Mouse (Mus musculus) midbrain, embryonic 15.5 days (tissue): ENCODE data around the gene Myh11. TPM values are rescaled to one million over a fixed set of nuclear protein-coding genes. Genes with fewer than 3 reads are reported as not detected.

Experiments used
- ATAC-seq: fragments of 200-750 bp; cut with Nextera tagmentation; replicated peaks from 2 replicates; pipeline ENCODE4 v1.8.0; 2017; ENCODE audit warnings: moderate TSS enrichment
- H3K27ac ChIP-seq: fragments of 300-500 bp; sonication (generic); 2 replicates; pipeline ENCODE4 v1.5.1; 2015; ENCODE audit warnings: mild to moderate bottlenecking, inconsistent platforms
- H3K27me3 ChIP-seq: fragments of 300-500 bp; sonication (generic); replicated peaks from 2 replicates; pipeline ENCODE4 v1.6.1; 2015; ENCODE audit warnings: inconsistent platforms
- H3K36me3 ChIP-seq: fragments of 300-500 bp; sonication (generic); replicated peaks from 2 replicates; pipeline ENCODE4 v1.6.1; 2015; ENCODE audit warnings: inconsistent platforms
- H3K4me1 ChIP-seq: fragments of 300-500 bp; sonication (generic); 2 replicates; pipeline ENCODE4 v1.6.1; 2015; ENCODE audit warnings: inconsistent platforms
- H3K4me2 ChIP-seq: fragments of 300-500 bp; sonication (generic); 2 replicates; pipeline ENCODE4 v1.6.1; 2015; ENCODE audit warnings: inconsistent platforms, mild to moderate bottlenecking, moderate library complexity
- H3K4me3 ChIP-seq: fragments of 300-500 bp; sonication (generic); 2 replicates; pipeline ENCODE4 v1.5.1; 2015; ENCODE audit warnings: mild to moderate bottlenecking, inconsistent platforms
- H3K9ac ChIP-seq: fragments of 300-500 bp; sonication (generic); 2 replicates; pipeline ENCODE4 v1.6.1; 2015; ENCODE audit warnings: mild to moderate bottlenecking, inconsistent platforms
- H3K9me3 ChIP-seq: fragments of 300-500 bp; sonication (generic); 2 replicates; pipeline ENCODE4 v1.6.1; 2016; ENCODE audit warnings: inconsistent platforms
- WGBS: fragments of 180-500 bp; shearing (Covaris S2); methylation state at CpG from one replicate; pipeline ENCODE4 v1.1.7; 2015; ENCODE audit warnings: mixed read lengths; 5-methylcytosine and 5-hydroxymethylcytosine counted together
- polyA plus RNA-seq: library from polyadenylated mRNA; unstranded; fragments of >200 nt; fragmentation: Nextera tagmentation; extraction: Ambion mirVana; gene quantifications from 2 replicates; pipeline ENCODE4 v1.2.1, GENCODE M21; 2015

Myh11 gene
- polyA plus RNA-seq, 1 experiment from 2014 or later = 0.58 TPM

DNA sequence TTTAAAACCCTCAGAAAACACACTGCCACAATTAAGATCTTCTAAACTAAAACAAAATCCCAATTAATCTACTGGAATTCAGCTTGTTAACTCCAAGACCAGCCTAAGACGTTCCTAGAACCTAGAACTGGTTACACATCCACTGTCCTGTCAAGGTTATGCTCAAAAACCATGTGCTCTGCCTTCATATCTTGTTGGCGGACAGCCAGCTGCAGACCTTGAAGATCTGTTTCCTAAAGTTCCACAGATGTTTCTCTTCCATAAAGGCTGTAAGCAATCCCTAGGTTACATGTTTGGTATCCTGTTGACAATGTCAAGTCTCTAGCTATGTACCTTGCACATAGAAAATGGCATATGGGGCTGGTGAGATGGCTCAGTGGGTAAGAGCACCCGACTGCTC is 13.6 kb upstream of the Myh11 start:
- no peak for ATAC-seq
- H3K36me3 ChIP-seq = peaks cover 28% of the 10 kb centered on the region; the same call in 1 of the 2 replicates
- no peak overlapping the region for H3K27ac ChIP-seq
- no peak overlapping the region for H3K4me2 ChIP-seq
- H3K27me3 ChIP-seq = no peaks in the 10 kb centered on the region
- 94% methylated on average over 3 of the region's 3 CpGs for WGBS
- no peak overlapping the region for H3K9ac ChIP-seq
- no peaks in the 10 kb centered on the region for H3K4me1 ChIP-seq
- H3K4me3 ChIP-seq = no peak overlapping the region
- H3K9me3 ChIP-seq = no peaks in the 10 kb centered on the region

DNA sequence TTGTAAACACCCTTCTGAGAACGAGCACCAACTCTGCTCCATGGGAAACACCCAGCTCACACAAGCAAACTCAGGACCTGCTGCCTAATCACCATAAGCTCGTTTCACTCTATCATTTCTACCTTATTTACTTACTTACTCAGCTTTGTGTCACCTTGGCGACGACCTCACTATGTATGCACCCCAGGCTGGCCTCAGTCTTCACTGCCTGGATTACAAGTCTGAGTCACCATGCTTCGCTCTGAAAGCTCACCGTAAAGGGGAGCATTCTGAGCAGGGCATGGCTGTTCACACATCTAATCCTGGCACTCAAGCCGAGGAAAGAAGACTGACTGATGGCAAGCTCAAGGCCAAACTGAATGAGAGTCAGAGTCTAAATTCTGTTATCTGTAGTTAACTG is 12.5 kb upstream of the Myh11 start:
- H3K4me2 ChIP-seq = no peak overlapping the region
- H3K27me3 ChIP-seq = no peaks in the 10 kb centered on the region
- 71% methylated on average over 7 of the region's 7 CpGs for WGBS
- H3K27ac ChIP-seq = no peak overlapping the region
- no peaks in the 10 kb centered on the region for H3K9me3 ChIP-seq
- no peak overlapping the region for H3K4me3 ChIP-seq
- no peak for ATAC-seq
- no peak overlapping the region for H3K9ac ChIP-seq
- H3K36me3 ChIP-seq = peaks cover 34% of the 10 kb centered on the region; the same call in 1 of the 2 replicates
- no peaks in the 10 kb centered on the region for H3K4me1 ChIP-seq

DNA sequence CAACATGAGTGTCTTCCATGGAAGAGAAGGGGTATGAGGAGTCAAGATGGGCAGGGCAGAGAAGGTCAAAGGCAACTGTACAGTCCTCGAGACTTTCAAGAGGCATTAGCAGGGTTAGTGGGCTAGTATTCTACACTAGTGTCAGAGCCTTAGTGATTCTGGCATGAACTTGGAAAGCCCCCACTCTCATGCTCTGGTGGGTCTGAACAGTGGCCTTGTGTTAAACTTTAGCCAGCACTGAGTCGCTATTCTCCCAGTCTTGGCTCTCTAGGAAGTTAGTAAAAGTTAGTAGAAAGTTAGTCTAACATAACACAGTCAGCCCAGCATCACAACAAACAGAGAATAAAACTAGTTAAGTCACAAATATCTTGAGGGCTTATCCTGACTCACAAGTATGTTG is 12.0 kb upstream of the Myh11 start:
- no peaks in the 10 kb centered on the region for H3K9me3 ChIP-seq
- ATAC-seq = no peak
- H3K4me1 ChIP-seq = no peaks in the 10 kb centered on the region
- H3K4me2 ChIP-seq = no peak overlapping the region
- no peak overlapping the region for H3K4me3 ChIP-seq
- H3K27me3 ChIP-seq = no peaks in the 10 kb centered on the region
- H3K9ac ChIP-seq = no peak overlapping the region
- no peak overlapping the region for H3K27ac ChIP-seq
- H3K36me3 ChIP-seq = peaks cover 36% of the 10 kb centered on the region; the same call in 1 of the 2 replicates
- WGBS = 81% methylated on average over 2 of the region's 2 CpGs

DNA sequence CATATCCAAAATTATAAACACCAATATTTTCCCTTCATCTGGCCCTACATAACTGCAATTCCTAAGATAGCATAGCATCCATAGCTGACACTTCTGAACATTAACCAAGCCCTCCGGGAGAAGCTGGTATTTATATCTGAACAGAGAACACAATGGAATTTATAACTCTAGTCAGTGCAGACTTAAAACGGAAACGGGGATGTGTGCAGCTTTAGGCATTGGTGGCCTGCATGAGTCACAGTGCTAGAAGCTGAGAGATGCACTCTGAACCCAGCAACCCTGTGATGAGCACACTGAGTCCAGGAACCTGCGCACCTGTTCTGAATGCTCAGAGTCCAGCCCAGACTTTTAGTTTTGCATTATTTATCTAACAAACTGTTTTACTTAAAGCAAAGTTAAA is 7.3 kb upstream of the Myh11 start:
- H3K27ac ChIP-seq = no peak overlapping the region
- no peaks in the 10 kb centered on the region for H3K27me3 ChIP-seq
- H3K4me2 ChIP-seq = no peak overlapping the region
- peaks cover 23% of the 10 kb centered on the region; the same call in 1 of the 2 replicates for H3K36me3 ChIP-seq
- no peak overlapping the region for H3K4me3 ChIP-seq
- no peaks in the 10 kb centered on the region for H3K9me3 ChIP-seq
- no peak overlapping the region for H3K9ac ChIP-seq
- no peaks in the 10 kb centered on the region for H3K4me1 ChIP-seq
- WGBS = 95% methylated on average over 4 of the region's 4 CpGs
- no peak for ATAC-seq

DNA sequence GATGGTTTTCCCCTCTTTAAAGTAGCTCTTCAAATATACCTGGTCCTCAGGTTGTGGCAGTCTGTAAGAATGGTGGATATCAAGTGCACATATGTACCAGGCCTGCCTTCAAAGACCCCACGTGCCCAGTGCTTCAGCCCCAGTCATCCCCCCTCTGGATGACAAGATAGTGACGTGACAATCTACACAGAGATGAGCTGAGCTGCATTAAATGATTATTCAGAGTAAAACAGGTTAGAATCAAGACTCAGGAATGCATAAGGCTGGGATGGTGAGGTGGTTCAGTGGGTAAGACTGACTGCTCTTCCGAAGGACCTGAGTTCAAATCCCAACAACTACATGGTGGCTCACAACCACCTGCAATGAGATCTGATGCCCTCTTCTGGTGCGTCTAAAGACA is 6.6 kb upstream of the Myh11 start:
- Histone ChIP-seq H3K4me2 (no peak overlapping the region), H3K9ac (no peak overlapping the region), H3K4me1 (no peaks in the 10 kb centered on the region), H3K36me3 (peaks cover 23% of the 10 kb centered on the region; the same call in 1 of the 2 replicates), H3K27me3 (no peaks in the 10 kb centered on the region), H3K4me3 (no peak overlapping the region), H3K9me3 (no peaks in the 10 kb centered on the region), H3K27ac (no peak overlapping the region)
- no peak; the same call in 1 of the 2 replicates for ATAC-seq
- WGBS = 95% methylated on average over 4 of the region's 4 CpGs

DNA sequence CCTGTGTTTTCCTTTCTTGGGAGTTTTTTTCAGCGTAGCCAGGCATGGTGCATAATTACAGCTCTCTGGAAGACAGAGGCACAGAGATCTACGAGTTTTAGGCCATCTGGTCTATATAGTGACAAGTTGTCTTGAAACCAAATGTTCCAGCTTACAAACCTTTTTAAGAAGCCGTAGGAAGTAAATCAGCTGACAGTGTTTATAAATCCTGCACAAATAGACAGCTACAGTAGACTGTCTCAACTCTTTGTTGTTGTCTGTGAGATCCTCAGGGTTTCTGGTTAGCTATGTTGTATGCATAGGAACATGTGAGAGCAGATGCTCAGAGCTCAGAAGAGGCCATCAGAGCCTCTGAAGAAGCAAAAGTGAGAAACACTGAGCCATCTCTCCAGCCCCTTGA is 6.0 kb upstream of the Myh11 start:
- ATAC-seq = no peak
- Histone ChIP-seq H3K36me3 (peaks cover 20% of the 10 kb centered on the region; the same call in 1 of the 2 replicates), H3K9me3 (no peaks in the 10 kb centered on the region), H3K27me3 (no peaks in the 10 kb centered on the region), H3K9ac (no peak overlapping the region), H3K27ac (no peak overlapping the region), H3K4me3 (no peak overlapping the region), H3K4me1 (peaks cover 4% of the 10 kb centered on the region; the same call in 1 of the 2 replicates), H3K4me2 (no peak overlapping the region)
- 87% methylated on average over 3 of the region's 3 CpGs for WGBS

DNA sequence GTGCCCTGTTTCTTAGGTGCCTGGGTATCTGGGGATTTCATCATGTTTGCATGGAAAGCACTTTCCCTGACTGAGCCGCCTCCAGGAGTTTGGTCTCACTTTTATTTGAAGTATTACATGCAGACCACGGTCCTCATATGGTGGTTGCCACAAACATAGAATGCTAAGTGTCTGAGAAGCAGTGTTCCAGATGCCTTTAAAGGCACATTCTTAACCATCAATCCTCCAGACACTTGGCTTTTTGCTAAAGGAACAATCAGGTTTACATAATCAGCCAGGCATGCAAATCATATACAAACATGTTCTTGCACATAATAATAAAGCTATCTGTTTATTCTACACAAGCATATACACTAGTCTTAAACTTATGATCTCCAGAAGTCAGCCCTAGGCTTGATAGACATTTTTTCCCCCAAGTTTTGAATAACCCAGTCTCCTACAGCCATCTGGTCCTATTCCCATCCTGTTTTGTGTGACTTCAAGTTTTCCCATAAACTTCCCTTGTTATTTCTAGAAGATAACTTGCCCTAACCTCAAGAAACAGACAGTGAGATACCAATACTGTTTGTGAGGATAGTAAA is 5.5 kb upstream of the Myh11 start:
- H3K4me3 ChIP-seq = no peak overlapping the region
- WGBS = 82% methylated on average over 2 of the region's 2 CpGs
- no peak for ATAC-seq
- peaks cover 16% of the 10 kb centered on the region; the same call in 1 of the 2 replicates for H3K36me3 ChIP-seq
- no peak overlapping the region for H3K9ac ChIP-seq
- H3K9me3 ChIP-seq = no peaks in the 10 kb centered on the region
- no peak overlapping the region for H3K4me2 ChIP-seq
- no peak overlapping the region for H3K27ac ChIP-seq
- H3K4me1 ChIP-seq = peaks cover 8% of the 10 kb centered on the region
- no peaks in the 10 kb centered on the region for H3K27me3 ChIP-seq

DNA sequence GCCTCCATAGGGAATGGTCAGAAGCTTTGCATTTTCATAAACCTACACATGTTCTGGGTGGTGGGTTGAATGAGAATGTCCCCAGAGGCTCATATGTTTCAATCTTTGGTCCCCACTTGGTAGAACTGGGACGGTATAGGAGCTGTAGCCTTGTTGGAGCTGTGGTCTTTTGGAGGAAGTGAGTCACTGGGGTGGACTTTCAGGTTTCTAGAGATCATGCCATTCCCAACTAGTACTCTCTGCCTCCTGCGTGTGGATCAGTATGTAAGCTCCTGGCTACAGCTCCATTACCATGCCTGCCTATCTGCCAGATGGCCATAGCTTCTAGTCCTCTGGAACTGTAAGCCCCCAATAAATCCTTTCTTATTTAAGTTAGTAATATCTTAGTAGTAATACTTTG is 4.1 kb upstream of the Myh11 start:
- Histone ChIP-seq H3K27me3 (no peaks in the 10 kb centered on the region; the same call in 1 of the 2 replicates), H3K4me2 (no peak overlapping the region), H3K9ac (no peak overlapping the region), H3K4me3 (no peak overlapping the region), H3K27ac (no peak overlapping the region), H3K4me1 (peaks cover 14% of the 10 kb centered on the region), H3K36me3 (peaks cover 13% of the 10 kb centered on the region; the same call in 1 of the 2 replicates), H3K9me3 (no peaks in the 10 kb centered on the region)
- 87% methylated on average over 2 of the region's 2 CpGs for WGBS
- no peak for ATAC-seq

DNA sequence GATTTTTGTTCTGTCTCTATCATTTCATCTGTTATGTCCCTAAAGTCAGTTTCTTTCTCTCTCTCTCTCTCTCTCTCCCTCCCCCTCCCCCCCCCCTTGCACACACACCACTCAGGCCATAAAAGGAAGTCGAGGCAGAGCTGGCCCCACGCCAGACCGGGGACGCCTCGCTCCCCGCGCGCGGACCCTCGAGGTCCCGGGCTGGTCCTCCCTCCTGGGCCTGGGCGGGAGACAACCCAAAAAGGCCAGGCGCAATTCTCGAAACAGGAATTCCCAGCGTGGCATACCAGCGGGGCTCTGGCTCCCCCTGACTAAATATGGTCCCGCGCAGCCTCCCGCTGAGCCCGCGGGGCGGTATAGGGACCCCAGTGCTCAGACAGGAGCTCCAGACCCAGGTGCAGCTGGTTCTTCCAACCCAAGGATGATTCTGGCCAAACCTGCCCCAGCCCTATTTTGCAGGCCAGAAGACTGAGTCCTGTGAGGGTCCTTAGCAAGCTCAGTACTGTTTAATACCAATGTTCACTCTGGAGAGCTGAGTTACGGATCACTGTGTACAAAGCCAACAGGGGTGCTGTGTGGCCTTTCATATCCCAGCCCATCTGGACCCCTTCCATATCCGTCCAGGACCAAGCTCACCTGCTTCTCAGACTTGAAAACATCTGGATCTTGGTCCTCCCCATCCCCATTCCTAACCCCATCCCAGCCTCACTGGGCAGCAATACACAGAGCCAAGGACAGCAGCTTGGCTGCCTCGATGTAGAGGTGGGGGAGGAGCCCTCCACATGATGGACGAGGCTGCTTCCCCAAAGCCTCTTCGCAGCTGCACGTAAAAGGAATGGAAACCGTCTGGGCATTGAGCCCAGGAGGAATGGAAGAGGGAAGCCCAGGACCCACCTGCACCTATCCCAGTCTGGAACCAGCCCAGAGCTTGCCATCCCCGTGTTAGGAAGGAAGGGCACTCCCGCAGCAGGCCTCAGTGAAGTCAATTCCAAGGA is 1.3 kb upstream of the Myh11 start:
- no peaks in the 10 kb centered on the region; the same call in 1 of the 2 replicates for H3K27me3 ChIP-seq
- peak; percentile 28 for ATAC-seq
- peaks cover 14% of the 10 kb centered on the region for H3K4me1 ChIP-seq
- no peak overlapping the region for H3K27ac ChIP-seq
- no peaks in the 10 kb centered on the region for H3K9me3 ChIP-seq
- WGBS = 17% methylated on average over 31 of the region's 31 CpGs
- H3K36me3 ChIP-seq = no peaks in the 10 kb centered on the region
- H3K9ac ChIP-seq = no peak overlapping the region
- H3K4me3 ChIP-seq = peak overlapping the region; percentile 25
- peak overlapping the region; percentile 52 for H3K4me2 ChIP-seq

DNA sequence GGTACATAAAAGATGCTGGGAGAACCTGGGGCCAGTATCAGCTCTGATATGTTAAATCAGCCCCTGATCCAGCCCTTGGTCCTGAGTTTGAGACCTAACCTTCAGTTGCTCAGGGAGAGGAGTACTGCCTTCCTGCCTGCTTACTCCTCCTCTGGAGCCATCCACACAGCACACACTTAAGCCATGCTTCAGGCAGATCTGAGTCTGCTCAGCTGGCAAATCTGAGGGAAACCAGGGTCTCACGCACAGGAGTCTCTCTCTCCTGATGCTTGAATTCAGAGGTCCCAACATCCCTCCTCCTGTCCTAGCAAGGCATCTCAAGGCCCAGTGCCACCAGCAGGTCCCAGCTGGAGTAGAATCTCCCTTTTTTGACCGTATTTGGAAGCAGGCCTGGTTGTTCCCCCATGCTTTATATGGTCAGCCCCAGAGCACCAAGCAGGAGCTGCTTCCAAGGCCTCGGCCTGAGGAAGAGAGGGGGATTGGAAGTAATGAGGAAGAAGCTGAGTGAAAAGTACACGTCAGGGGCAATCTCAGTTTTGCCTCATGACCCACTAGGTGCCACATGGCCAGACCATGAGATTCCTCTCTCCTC is 18.7 kb downstream of the Myh11 start:
- Histone ChIP-seq H3K27ac (no peak overlapping the region), H3K4me3 (no peak overlapping the region), H3K27me3 (no peaks in the 10 kb centered on the region), H3K4me1 (no peaks in the 10 kb centered on the region), H3K9ac (no peak overlapping the region), H3K36me3 (no peaks in the 10 kb centered on the region), H3K4me2 (no peak overlapping the region), H3K9me3 (no peaks in the 10 kb centered on the region)
- WGBS = 81% methylated on average over 4 of the region's 4 CpGs
- ATAC-seq = no peak

DNA sequence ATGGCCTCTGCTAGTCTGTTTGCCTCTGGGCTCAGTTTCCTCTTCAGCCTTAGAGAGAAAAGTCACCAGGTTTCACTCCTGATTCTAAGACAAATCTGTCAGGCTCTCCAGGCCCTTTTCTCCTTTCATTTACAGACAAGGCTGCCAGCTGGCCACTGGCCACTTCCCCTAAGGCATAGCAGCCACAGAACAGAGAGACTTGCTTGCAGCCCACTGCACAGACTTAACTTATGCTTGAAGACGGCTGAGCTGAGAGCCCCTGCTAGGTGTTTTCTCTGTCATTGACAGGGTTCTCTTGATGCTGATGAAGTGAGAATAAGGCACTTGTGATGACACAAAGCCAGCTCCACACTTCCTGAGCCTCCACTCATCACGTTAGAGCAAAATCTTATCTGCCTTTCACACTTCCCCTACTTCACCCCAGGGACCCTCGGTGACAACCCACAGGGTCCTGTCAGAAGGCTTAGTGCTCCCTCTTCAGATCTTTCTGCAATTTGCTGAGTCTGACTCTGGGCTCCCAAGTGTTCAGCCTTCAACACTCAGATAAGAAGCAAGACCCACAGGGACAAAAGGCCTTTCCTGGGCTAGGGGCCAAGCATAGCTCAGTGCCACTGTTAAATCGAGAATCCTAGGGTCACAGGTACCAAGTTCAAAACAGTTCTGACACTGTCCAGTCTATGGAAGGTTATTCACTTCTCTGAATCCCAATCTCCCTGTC is 25.8 kb downstream of the Myh11 start:
- H3K4me1 ChIP-seq = no peaks in the 10 kb centered on the region
- no peak overlapping the region for H3K4me2 ChIP-seq
- H3K27ac ChIP-seq = no peak overlapping the region
- no peaks in the 10 kb centered on the region for H3K36me3 ChIP-seq
- no peak overlapping the region for H3K4me3 ChIP-seq
- H3K27me3 ChIP-seq = no peaks in the 10 kb centered on the region
- ATAC-seq = no peak
- no peak overlapping the region for H3K9ac ChIP-seq
- WGBS = 46% methylated on average over 4 of the region's 4 CpGs
- H3K9me3 ChIP-seq = no peaks in the 10 kb centered on the region

DNA sequence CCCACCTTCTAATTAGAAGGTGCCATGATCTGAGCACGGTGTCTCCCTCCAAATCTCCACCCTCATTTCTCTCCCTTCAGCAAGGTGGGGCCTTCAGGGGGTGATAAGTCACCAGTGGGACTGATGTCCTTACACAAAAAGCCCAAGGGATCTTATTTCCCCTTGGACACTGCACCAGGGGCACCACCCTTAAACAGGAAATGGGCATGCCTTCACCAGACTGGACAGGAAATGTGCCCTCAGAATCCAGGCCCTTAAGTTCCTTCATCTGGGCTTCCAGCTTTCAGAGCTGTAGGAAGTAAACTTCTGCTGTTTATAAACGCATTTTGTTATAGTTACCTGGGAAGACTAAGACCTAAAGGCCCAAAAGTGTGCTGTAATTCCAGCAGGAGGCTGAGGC is 26.7 kb downstream of the Myh11 start:
- ATAC-seq = no peak
- H3K4me3 ChIP-seq = no peak overlapping the region
- H3K4me2 ChIP-seq = no peak overlapping the region
- no peak overlapping the region for H3K27ac ChIP-seq
- H3K36me3 ChIP-seq = no peaks in the 10 kb centered on the region
- WGBS = 89% methylated on average over 2 of the region's 2 CpGs
- no peaks in the 10 kb centered on the region for H3K9me3 ChIP-seq
- no peaks in the 10 kb centered on the region for H3K27me3 ChIP-seq
- H3K9ac ChIP-seq = no peak overlapping the region
- H3K4me1 ChIP-seq = no peaks in the 10 kb centered on the region
